Mouse (Mus musculus) induced T-regulatory cell, adult 2 months (primary cell): ENCODE data around the gene Dis3.
A peak's percentile ranks its signal among the peaks of the same experiment; 100 is the strongest.

Experiments
- DNase-seq: peaks from one replicate; pipeline ENCODE4 v3.0.0-alpha.2; 2012; ENCODE audit warnings: low read depth

Dis3 gene

DNA sequence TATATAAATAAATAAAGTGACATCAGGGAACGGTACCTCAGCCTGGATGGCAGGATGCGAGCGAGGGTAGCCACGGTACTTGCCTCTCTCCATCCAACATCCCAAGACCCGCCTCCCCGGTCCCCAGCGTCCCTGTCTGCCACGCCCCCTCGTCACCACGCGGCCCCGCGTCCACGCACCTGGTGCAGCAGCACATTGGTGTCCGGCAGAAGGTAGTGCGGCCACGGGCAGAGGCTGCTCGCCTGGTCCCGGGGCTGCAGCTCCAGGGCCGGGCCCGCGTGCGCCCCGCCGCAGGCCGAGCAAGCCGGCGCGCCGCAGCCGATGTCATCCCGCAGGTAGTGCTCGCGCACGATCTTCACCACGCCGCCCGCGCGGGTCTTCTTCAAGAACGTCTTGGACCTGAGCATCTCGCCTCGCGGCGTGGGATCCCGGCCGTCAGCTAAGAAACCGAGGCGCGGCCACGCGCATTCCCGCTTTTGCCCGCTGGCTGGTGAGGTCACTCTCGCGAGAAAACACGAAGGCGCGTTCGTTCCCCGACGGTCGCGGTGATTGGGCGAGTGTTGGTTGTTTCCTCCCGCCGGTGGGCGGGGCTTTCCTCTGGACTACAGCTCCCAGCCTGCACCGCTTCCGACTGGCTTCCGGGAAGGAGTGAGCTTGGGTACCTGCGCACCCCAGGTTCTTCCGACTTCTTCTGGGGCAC is at the start of gene Dis3, which contains the start of gene Pibf1:
Dis3 (minus strand) TSS at position 504 of the 700 bp plus-strand sequence.
Pibf1 (plus strand) TSS at position 158 of the 700 bp plus-strand sequence.
- DNase-seq = peak; percentile 100

DNA sequence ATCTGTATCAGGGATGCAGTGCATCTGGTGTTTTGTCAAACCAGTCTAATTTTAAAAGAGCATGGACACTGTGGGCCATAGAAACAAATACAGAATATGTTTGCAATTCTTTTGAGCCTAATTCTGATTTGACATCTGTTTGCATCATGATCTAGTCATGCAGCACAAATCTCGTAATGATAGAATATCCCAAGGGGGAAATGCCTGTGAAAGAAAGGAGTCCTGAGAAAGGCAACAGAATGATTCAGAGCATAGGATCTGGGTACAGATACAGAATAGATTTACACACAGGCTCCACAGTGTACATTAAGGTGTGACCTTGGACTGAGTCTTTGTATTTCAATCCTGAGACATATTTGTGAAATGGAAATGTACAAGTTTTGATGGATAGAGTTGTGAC is 47.3 kb upstream of the Dis3 start:
- DNase-seq = no peak

DNA sequence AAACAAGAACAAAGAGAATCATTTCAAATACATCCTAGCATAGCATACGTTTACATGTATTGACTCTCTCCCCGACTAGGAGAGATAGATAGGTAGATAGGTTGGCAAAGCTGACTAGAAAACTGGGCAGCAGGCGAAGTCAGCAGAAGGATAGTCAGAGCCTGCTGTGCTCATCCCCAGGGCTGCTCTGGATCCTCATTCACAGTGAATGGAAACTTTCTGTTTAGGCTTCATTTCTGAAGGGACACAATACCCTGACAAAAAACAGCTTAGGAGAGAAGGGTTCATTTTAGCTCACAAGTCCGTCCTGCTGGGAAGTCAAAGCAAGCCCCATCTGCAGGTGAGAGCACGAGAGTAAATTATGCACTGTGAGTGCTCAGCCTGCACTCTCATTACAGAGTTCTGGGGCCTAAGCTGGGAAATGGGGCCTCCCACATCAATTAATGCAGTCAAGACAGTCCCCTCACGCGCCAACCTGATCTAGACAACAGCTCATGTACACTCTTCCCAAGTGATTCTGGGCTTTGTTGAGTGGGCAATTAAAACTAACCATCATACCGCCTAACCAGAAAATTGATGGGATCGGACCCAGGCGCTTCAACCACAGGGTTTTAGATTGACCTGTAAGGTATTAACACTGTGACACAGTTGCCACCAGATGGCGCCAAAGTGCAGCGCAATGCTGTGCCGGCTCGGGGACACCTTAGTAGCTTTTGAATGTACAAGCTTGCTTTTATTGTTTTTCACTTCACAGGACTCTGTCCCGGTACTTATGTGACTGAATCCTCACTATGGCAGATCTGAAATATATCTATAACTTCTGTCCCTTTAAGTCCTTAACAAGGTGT is 42.4 kb upstream of the Dis3 start:
- peak; percentile 83 for DNase-seq

GRCm38 (mm10) chr14:99140036-99140435 is 40.5 kb upstream of the Dis3 start:
- DNase-seq = no peak

GRCm38 (mm10) chr14:99136297-99136696 is 36.7 kb upstream of the Dis3 start:
- no peak for DNase-seq

DNA sequence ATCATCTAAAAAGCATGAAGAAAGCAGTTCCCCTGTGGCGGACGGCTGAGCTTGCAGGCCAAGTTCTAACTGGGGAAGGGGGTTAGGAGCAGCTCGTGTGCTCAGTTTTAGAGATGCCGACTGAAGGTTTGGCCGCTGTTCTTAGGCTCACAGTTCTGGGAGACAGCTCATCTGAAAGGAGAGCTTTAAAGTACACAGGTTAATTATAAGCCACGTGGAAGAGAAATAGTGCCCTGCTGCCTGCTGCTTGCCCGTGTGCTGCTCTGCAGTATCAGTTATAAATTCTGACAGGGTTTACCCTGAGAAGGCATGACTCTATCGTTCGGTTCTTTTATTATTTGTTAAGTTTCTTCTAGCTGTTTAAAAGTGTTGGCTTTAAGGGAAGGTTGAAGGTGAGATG is 36.2 kb upstream of the Dis3 start:
- no peak for DNase-seq

GRCm38 (mm10) chr14:99134048-99134447 is 34.5 kb upstream of the Dis3 start:
- peak; percentile 2 for DNase-seq

DNA sequence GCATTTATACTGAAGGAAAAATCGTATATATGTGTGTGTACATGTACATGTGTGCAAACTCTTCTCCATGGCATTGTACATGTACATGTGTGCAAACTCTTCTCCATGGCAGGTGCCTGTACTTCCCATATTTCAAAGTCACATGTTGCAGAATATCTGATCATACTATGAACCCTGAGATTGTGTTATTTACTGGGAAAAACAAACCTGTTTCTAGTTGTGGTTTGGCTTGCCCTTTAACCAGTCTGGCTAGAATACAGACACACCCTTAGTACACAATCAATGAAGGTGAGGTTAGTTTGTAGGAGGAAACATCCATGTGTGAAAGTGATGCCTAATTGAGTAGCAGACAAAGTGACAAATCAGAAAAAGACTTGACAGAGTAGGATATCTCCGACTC is 29.5 kb upstream of the Dis3 start:
- no peak for DNase-seq

DNA sequence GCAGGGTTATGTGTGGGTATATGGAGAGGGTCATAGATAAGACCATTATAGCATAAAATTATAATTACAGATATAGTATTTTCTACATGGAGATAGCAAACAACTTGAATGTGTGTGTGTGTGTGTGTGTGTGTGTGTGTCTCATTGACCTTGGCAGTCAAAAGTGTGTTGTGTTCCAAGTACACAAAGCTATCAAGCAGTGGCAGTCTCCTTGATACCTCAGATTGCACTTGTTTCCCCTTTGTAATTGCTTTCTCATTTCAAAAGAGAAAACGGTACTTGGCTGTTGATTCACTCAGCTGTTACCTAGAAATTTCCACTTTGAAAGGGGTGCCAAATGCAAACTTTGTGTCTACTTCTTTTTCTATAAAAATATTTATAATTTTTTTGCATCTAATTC is 27.9 kb upstream of the Dis3 start:
- DNase-seq = no peak

GRCm38 (mm10) chr14:99126713-99127112 is 27.1 kb upstream of the Dis3 start:
- DNase-seq = no peak

- DNase-seq = no peak
These were observed 24.5 kb upstream of the Dis3 start for GRCm38 (mm10) chr14:99124076-99124475.

DNA sequence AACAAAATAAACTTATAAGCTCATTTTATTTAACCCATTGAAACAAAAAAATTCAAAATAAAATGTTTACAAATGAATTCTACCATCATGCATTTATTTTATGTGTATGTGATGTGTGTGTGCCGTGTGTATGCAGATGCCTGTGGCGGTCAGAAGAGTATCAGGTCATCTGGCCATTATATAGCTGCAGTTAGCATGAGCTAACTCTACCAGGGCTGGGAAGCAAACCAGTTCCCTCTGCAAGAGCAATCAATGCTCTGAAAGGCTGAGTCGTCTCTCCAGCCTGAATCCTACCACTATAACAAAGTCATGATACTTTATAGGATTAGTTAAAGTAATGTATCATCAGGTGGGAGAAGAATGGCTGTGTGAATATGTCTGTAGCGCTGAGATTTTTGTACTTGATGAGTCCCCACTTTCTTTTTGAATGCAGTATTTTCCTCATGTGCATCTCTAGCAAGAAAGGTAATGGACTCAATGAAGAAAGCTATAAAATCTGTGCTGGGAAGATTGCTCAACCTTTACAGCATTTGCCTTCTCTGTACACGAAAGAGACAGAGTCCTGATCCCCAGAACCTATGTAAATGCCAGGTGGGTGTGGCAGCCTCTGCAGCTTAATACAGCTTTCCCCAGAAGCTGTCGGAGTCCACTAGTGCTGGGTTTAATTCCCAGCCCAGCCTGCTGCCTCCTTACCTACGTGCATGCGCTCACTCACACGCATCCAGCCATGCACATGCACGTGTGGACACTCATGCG is 22.2 kb upstream of the Dis3 start:
- DNase-seq = no peak

GRCm38 (mm10) chr14:99117576-99117975 is 18.0 kb upstream of the Dis3 start:
- DNase-seq = no peak

- DNase-seq = no peak
These were observed 9.2 kb upstream of the Dis3 start for GRCm38 (mm10) chr14:99108762-99109161.

DNA sequence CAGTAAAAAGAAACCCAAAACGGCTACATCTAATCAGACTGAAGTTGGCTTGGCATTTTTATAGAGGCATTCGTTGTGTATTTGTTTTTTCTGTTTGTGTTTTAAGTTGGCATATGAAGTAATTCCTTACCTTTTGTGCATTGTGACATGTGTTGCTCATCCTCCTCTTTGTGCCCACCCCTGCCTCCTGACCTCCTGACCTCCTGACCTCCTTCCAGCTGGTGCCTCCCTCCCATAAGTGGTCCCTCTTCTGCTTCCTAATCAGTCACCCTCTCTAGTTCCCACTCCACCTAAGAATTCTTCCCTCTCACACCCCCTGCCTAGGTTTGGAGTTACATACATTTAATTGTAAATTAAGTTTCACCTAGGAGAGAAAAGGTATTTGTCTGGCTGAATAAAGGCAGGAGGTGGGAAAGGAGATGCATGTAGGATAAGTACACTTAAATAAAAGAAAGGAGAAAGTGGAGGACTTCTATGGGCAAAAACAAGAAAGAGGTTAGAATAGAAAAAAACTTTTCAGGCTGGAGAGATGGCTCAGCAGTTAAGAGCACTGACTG is 8.1 kb upstream of the Dis3 start:
- DNase-seq = no peak

DNA sequence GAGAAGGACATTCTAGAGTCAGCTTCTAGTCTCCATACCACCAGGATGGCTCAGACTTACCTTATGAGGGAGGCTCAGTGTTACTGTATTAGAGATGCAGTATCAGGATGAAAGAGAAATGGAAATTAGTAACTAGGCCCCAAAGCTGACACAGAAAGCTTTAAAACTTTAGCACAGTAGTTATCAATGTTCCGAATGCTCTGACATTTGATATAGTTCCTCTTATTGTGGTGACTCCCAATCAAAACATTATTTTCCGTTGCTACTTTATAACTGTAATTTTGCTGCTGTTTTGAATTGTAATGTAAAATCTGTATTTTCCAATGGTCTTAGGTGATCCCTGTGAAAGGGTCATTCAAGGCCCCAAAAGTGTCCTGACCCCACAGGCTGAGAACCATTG is 7.1 kb upstream of the Dis3 start:
- DNase-seq = no peak

DNA sequence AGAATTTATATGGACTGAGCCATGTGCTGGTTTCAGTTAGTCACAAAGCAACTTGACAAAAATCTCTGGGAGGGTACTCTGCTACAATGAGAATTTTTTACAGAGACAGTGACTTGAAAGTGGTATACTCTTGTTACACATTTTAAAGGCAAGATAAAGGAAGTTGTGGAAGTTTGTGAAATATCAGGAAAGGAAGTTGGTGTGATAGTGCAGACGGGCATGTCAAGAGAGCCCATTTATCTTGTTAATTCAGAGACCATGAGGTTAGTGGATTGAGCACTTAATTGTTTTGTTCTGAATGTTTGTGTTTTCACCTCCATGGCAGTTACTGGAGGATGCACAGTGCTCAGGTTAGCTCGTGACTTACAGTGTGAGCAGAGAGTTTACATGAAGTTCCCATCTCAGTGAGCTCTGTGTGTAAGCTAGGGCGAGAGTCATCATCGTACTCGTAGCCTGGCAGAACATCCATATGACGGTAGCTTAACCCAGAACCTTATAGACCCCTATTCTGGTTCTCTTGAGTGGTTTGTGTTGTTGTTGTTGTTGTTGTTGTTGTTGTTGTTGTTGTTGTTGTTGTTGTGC is 5.1 kb upstream of the Dis3 start:
- DNase-seq = no peak

DNA sequence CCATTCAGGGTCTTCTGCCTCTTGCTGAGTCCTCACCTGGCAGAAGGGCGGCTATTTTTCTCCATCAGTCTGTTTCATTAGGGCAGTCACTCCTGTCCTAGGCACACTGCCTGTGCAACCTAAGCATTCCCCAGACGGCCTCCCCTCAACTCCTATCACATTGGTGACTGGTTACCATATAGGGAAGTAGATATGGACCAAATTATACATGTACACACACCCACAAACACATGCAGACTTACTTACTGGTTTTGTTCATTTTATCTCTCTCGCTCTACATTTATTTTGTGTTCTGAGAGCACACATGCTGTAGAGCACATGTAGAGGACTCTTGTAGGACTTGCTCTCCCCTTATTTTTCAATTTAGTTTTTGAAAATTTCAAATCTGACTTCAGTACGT is 3.5 kb upstream of the Dis3 start:
- DNase-seq = no peak

DNA sequence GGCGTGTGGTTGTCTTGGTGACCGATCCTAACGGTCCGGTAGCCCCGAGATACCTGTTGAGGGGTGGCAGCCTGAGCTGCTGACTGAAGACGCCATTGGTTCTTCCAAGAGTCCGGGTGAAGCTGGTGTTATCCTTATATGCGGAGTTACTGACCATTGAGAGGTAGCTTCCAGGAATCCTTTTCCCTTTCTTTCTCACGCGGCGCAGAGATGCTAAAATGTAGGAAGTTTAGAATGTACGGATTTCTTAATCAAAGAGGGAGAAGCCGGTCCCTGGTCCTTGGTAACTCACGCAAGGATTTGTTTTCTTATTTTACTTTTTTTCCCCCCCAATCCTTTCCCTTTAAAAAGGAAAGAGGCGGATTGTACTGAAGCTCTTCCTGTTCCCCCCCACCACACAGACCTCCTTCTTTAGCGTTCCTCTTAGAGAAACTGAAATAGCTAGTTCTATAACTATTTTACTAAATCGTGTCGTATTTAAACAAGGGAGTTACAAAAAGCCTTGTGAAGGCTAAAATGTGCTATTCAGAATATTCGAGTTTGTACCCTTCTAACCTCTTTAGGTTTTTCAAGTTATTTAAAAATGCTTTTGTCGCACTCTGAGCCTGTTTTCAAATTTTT is 507 bp upstream of the Dis3 start:
- no peak for DNase-seq

GRCm38 (mm10) chr14:99088947-99089346 is 10.6 kb downstream of the Dis3 start:
- no peak for DNase-seq

GRCm38 (mm10) chr14:99071146-99071545 is 28.4 kb downstream of the Dis3 start:
- no peak for DNase-seq

DNA sequence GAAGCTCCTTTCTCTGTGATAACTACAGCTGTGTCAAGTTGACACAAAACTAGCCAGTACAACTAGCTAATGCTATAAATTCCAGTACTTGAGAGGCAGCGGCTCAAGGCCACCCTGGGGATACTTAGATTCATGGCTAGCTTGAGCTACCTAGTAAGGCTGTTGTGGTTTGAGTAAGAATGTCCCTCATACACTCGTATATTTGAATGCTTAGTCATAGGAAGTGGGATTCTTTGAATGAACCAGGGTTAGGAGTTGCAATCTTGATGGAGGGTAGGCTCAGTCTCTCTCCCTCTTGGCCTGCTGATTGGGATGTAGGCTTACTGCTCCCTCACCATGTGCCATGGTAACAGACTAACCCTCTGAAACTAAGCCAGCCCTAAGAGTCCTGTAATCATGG is 36.5 kb downstream of the Dis3 start:
- no peak for DNase-seq
